Mouse (Mus musculus) small intestine, adult 2 months (tissue): ENCODE measurements around the gene Nyap1. TPM values are rescaled to one million over a fixed set of nuclear protein-coding genes. Genes with fewer than 3 reads are reported as not detected.

Experiments
- H3K27ac ChIP-seq: fragments of 200-500 bp; 2 replicates; pipeline ENCODE4 v1.5.1; 2012; ENCODE audit warnings: low read depth, low read length, control low read depth, inconsistent platforms; ENCODE audit not compliant: insufficient read depth
- H3K27me3 ChIP-seq: fragments of 200-500 bp; 2 replicates; pipeline ENCODE4 v1.6.1; 2012; ENCODE audit warnings: mild to moderate bottlenecking, moderate library complexity, low read length, inconsistent platforms; ENCODE audit not compliant: control insufficient read depth, insufficient read depth
- H3K36me3 ChIP-seq: fragments of 200-500 bp; 2 replicates; pipeline ENCODE4 v1.6.1; 2012; ENCODE audit warnings: mild to moderate bottlenecking, low read length, control low read depth, inconsistent platforms; ENCODE audit not compliant: control insufficient read depth, insufficient read depth
- H3K4me1 ChIP-seq: fragments of 200-500 bp; 2 replicates; pipeline ENCODE4 v1.6.1; 2012; ENCODE audit warnings: low read length, inconsistent platforms, mixed read lengths; ENCODE audit not compliant: control insufficient read depth, insufficient read depth, insufficient read length
- H3K4me3 ChIP-seq: fragments of 200-500 bp; 2 replicates; pipeline ENCODE4 v1.5.1; 2012; ENCODE audit warnings: low read depth, mild to moderate bottlenecking, control low read depth, inconsistent platforms, low read length, moderate library complexity
- CTCF ChIP-seq: fragments of 200-500 bp; IDR thresholded peaks from 2 replicates; pipeline ENCODE4 v1.5.1; 2012; ENCODE audit warnings: low read depth, mild to moderate bottlenecking, control low read depth, inconsistent platforms, low read length, moderate library complexity, mixed read lengths; ENCODE audit not compliant: insufficient replicate concordance, insufficient read length; ENCODE audit errors: extremely low read depth
- POLR2A ChIP-seq: fragments of 200-500 bp; IDR thresholded peaks from 2 replicates; pipeline ENCODE4 v1.6.1; 2012; ENCODE audit warnings: low read depth, mild to moderate bottlenecking, control low read depth, inconsistent platforms, low read length, moderate library complexity
- WGBS: fragments of 180-500 bp; shearing (Covaris S2); methylation state at CpG from one replicate; pipeline ENCODE4 v1.1.7; 2018; 5-methylcytosine and 5-hydroxymethylcytosine counted together
- polyA plus RNA-seq: library from polyadenylated mRNA; depleted of rRNA; stranded (reverse); fragments of >200 nt; gene quantifications from 2 replicates; pipeline ENCODE4 v1.2.3, GENCODE M21; 2012

The Nyap1 gene
- polyA plus RNA-seq, 1 experiment, result 25.1 TPM

DNA sequence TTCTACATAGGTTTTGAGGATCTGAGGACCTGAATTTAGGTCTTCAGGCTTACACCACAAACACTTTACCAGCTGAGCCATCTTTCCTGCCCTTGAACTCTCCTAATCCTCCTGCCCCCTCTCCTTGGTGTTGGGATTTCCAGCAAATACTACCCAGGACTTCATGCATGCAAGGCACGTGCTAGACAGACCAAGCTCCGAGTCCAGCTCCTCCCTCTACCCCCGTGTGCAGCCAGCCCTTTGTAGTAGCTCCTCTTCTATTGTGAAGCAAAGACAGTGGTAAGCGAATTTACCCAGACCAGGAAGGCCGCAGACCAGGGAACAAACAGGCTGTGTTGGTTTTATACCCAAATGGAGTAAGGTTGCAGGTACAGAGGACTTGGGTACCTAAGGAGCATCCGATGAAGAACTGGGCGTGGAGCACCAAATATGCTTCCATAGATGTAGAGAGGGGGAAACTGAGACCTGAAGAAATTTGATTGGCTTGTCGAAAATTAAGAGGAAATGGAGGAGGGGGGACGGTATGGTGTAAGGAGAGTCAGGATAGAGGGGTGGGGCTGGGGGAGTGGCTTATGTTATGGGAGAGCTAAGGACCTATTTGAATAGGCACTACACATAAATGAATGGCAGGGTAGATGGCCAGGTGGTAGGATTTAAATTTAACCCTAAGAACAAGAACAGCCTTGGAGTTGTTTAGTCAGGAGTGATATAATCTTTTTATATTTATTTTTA lies 23.4 kb upstream of the Nyap1 start:
- WGBS, result 71% methylated on average over 9 of the region's 9 CpGs
- Histone ChIP-seq H3K27me3 (no peaks in the 10 kb centered on the region), H3K4me3 (no peak overlapping the region), H3K4me1 (peaks cover 3% of the 10 kb centered on the region), H3K27ac (no peak overlapping the region), H3K36me3 (peaks cover 2% of the 10 kb centered on the region; the same call in 1 of the 2 replicates)
- no peak for TF ChIP-seq POLR2A
- no peak for TF ChIP-seq CTCF

DNA sequence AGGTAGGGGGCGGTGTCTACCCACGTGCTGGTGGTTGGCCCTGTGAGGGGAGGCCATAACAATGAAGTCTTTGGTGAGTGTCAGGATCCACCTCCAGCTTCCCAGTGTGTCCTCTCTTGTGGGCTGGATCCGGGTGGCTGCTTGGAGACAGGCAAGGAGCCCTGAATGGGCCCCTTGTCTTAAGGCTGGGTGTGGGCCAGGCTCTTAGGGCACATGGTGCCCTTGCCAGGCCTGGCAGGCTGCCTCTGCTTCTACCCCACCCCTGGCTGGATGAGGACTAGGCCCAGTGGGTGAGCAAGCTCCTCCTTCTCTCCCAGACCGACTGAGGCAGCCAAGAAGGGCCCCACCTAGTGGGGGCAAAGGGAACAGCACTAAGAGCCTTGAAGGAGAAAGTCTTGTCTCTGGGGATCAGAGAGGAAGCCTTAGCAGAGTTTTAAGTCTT lies 18.6 kb upstream of the Nyap1 start:
- peak overlapping the region; percentile 7; the same call in 1 of the 2 replicates for H3K27ac ChIP-seq
- H3K36me3 ChIP-seq, result peaks cover 27% of the 10 kb centered on the region
- no peak; the same call in 1 of the 2 replicates for TF ChIP-seq POLR2A
- TF ChIP-seq CTCF, result peak; percentile 90; the same call in 1 of the 2 replicates
- peaks cover 5% of the 10 kb centered on the region for H3K4me1 ChIP-seq
- no peaks in the 10 kb centered on the region for H3K27me3 ChIP-seq
- 14% methylated on average over 4 of the region's 4 CpGs for WGBS
- H3K4me3 ChIP-seq, result no peak overlapping the region

DNA sequence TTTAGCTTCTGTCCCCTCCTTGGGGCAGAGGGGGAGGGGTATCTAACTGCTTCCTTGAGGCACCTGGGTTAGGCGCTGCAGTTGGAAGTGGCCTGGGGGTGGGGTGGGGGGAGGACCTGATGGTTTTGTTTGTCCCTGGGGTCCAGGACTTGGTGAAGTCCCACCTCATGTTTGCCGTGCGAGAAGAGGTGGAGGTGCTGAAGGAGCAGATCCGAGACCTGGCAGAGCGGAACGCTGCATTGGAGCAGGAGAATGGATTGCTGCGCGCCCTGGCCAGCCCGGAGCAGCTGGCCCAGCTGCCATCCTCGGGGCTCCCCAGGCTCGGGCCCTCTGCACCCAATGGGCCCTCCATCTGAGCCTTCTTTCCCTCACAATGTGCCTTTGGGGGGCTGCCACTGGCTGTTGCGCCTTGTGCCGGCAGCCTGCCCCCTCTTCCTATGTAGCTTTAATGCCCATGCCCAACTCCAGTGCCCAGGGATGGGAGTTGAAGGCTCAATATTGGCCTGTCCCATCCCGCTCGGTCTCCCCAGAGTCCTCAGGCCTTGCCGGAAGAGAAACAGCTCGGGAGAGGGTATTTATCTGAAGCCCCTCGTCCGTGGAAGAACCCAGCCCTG lies 17.6 kb upstream of the Nyap1 start:
- Histone ChIP-seq H3K36me3 (peaks cover 30% of the 10 kb centered on the region), H3K27me3 (no peaks in the 10 kb centered on the region), H3K4me1 (peaks cover 5% of the 10 kb centered on the region), H3K27ac (no peak overlapping the region), H3K4me3 (no peak overlapping the region)
- WGBS, result 89% methylated on average over 19 of the region's 19 CpGs
- TF ChIP-seq POLR2A (no peak), CTCF (no peak)

DNA sequence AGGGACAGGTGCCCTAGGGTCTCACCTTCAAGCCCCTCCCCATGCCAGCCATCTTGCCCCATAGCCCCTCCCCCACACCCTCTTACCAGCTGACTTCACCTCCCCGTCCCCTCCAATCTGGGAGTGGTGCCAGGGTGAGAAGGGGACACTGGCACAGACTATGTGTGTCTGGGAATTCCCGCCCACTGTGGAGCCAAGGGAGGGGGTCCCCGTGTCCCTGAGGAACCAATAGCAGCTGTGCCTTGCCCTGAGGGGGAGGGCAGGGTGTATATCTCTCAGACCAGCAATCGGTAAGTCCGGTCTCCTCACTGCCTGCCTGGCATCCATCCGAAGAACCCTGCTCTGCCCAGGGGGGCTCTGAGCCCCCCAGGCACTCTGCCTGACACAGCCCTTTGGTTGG lies 16.5 kb upstream of the Nyap1 start:
- H3K27ac ChIP-seq, result no peak overlapping the region
- peaks cover 41% of the 10 kb centered on the region for H3K36me3 ChIP-seq
- H3K4me1 ChIP-seq, result peaks cover 5% of the 10 kb centered on the region
- no peaks in the 10 kb centered on the region for H3K27me3 ChIP-seq
- 82% methylated on average over 6 of the region's 6 CpGs for WGBS
- TF ChIP-seq POLR2A (no peak), CTCF (no peak)
- H3K4me3 ChIP-seq, result no peak overlapping the region

DNA sequence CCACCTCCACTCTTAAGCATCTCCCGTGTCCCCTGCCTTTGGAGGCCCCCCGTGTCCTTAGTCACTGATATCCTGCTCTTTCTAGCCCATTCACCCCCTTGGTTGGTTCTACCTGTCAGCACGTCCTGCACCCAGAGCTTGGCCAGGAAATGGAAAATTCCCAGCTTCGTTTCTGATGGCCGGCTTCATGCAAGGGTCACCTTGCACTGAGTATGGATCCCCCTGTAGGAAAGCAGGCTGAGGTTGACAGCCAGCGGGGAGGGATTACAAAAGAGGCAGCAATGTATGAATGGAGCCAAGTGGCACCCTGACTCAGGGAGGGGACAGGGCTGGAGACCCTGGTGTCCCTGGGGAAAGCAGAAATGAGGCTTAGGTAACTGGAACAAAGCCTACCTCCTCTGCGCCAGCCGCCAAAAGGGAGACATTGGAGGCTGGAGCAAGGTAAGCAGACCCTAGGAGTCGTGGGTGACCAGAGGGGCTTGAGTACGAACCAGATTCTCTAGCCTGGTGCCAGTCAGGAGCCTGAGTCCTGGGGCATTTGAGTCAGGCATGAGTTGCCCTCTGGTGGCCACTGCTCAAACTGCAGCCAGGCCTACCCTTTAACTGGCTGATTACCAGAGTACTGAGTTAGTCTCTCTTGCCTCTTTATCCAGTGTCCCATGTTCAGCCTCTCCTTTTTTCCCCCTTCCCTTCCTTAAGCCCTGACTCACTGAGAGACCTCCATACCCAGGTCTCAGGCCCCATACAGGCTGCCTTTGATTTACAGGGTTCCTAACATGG lies 15.7 kb upstream of the Nyap1 start:
- peaks cover 5% of the 10 kb centered on the region for H3K4me1 ChIP-seq
- no peak overlapping the region for H3K4me3 ChIP-seq
- no peak overlapping the region for H3K27ac ChIP-seq
- H3K36me3 ChIP-seq, result peaks cover 47% of the 10 kb centered on the region
- TF ChIP-seq POLR2A (no peak), CTCF (peak; percentile 94)
- no peaks in the 10 kb centered on the region for H3K27me3 ChIP-seq
- 49% methylated on average over 10 of the region's 10 CpGs for WGBS

DNA sequence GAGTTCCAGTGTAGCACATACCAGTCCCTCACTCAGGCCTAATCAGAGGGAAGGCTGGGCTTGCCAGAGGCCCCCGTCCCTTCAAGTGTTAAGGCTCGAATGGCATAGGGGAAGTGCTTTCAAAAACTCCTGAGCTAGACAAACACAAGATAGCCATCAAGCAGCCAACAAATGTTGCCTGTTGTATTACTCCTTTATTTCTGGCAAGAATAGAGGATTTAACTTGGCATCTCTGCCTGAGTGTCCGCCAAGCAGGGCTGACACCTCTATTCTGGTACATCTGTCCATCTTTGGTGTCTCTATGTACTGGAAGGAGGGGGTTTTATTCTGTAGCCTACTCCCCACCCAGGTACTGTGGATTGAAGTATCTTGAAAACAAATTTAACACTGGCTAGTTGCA lies 14.7 kb upstream of the Nyap1 start:
- Histone ChIP-seq H3K4me1 (peaks cover 5% of the 10 kb centered on the region), H3K36me3 (peaks cover 57% of the 10 kb centered on the region)
- 81% methylated on average over 3 of the region's 3 CpGs for WGBS

More for the DNA sequence above, 14.7 kb upstream of the Nyap1 start:
- TF ChIP-seq CTCF, result no peak
- TF ChIP-seq POLR2A, result no peak
- H3K27me3 ChIP-seq, result no peaks in the 10 kb centered on the region
- H3K27ac ChIP-seq, result no peak overlapping the region
- no peak overlapping the region for H3K4me3 ChIP-seq
